12 mouse cellular contexts compared by ENCODE assay signal in genomic region chr2:144101463-144101961, GRCm38 (mm10).
A peak's percentile ranks its signal among the peaks of the same experiment; 100 is the strongest.
DNase-seq lines count a peak whose midpoint lies in the region; ATAC-seq and TF ChIP-seq lines count a peak whose summit lies in the region.
"Had no signal": no experiment of that assay in that cellular context is flagged by ENCODE, and none has a peak within 500 bp of the region (broad histone marks: within the 10 kb centered on the region; RNA-seq: fewer than 3 reads in every experiment).

No protein-coding gene starts in this region.

- ATAC-seq in kidney, embryonic 16.5 days (ENCODE audit: low FRiP score, low TSS enrichment) = peak; percentile 83
- ATAC-seq in embryonic facial prominence, embryonic 14.5 days (ENCODE audit: low read depth) = peak; percentile 91
- peak; percentile 60; the same call in 1 of the 2 replicates for ATAC-seq in midbrain, postnatal 0 days (ENCODE audit: low FRiP score)
- ATAC-seq in liver, embryonic 12.5 days = no peak
- ATAC-seq: activated CD4-positive, CD25-positive, alpha-beta regulatory T cell, adult 4 months had no signal

- no peak overlapping the region for H3K4me3 ChIP-seq in kidney, embryonic 16.5 days (ENCODE audit: low read length)
- H3K4me3 ChIP-seq in embryonic facial prominence, embryonic 14.5 days (ENCODE audit: low read depth, low read length) = no peak overlapping the region
- no peak overlapping the region for H3K4me3 ChIP-seq in hindbrain, embryonic 10.5 days
- no peak overlapping the region for H3K4me3 ChIP-seq in midbrain, postnatal 0 days (ENCODE audit: low read depth, low read length)
- H3K4me3 ChIP-seq in liver, embryonic 12.5 days = no peak overlapping the region
- H3K4me3 ChIP-seq: liver, embryonic 15.5 days had no signal

- H3K27ac ChIP-seq in kidney, embryonic 16.5 days (ENCODE audit: low read length) = peak overlapping the region; percentile 72
- no peak overlapping the region; the same call in 1 of the 2 replicates for H3K27ac ChIP-seq in embryonic facial prominence, embryonic 14.5 days (replicated peaks; ENCODE audit: low read depth, low read length)
- H3K27ac ChIP-seq in hindbrain, embryonic 10.5 days = peak overlapping the region; percentile 70
- H3K27ac ChIP-seq in midbrain, postnatal 0 days (ENCODE audit: low read depth, low read length) = no peak overlapping the region; the same call in 1 of the 2 replicates
- H3K27ac ChIP-seq in liver, embryonic 12.5 days = no peak overlapping the region
- H3K27ac ChIP-seq: liver, embryonic 15.5 days; stomach, postnatal 0 days had no signal

- H3K4me1 ChIP-seq in kidney, embryonic 16.5 days (ENCODE audit: insufficient read depth, low read length) = peaks cover 6% of the 10 kb centered on the region; the same call in 1 of the 2 replicates
- 0 out of 2 replicates have a peak, but pooled peaks cover 2% of the 10 kb centered on the region for H3K4me1 ChIP-seq in embryonic facial prominence, embryonic 14.5 days (ENCODE audit: control insufficient read depth, insufficient read depth, low read length)
- peaks cover 14% of the 10 kb centered on the region for H3K4me1 ChIP-seq in hindbrain, embryonic 10.5 days (replicated peaks)
- H3K4me1 ChIP-seq in midbrain, postnatal 0 days (ENCODE audit: insufficient read depth, low read length) = peaks cover 4% of the 10 kb centered on the region; the same call in 1 of the 2 replicates
- H3K4me1 ChIP-seq in liver, embryonic 12.5 days = no peaks in the 10 kb centered on the region
- H3K4me1 ChIP-seq: liver, embryonic 15.5 days had no signal

- 0 out of 2 replicates have a peak overlapping the region, but pooled peaks have one; percentile 1 for H3K4me2 ChIP-seq in kidney, embryonic 16.5 days (replicated peaks; ENCODE audit: low read depth, low read length)
- no peak overlapping the region for H3K4me2 ChIP-seq in embryonic facial prominence, embryonic 14.5 days (ENCODE audit: low read depth, low read length)
- H3K4me2 ChIP-seq in midbrain, postnatal 0 days (ENCODE audit: low read depth, low read length, poor library complexity, severe bottlenecking) = no peak overlapping the region
- H3K4me2 ChIP-seq in liver, embryonic 12.5 days = no peak overlapping the region
- H3K4me2 ChIP-seq: liver, embryonic 15.5 days had no signal

- no peak for DNase-seq in kidney, adult 8-10 months
- DNase-seq in embryonic facial prominence, embryonic 14.5 days (ENCODE audit: low spot score) = peak; percentile 77
- DNase-seq in hindbrain, embryonic 10.5 days (ENCODE audit: low spot score) = peak; percentile 44
- DNase-seq in midbrain, postnatal 0 days (ENCODE audit: low spot score) = peak; percentile 24
- no peak for DNase-seq in urinary bladder, postnatal 4 days (ENCODE audit: low spot score in 2 of 2)
- DNase-seq in urinary bladder, postnatal 10 days (ENCODE audit: low spot score) = no peak
- DNase-seq: cerebellum, adult 8-10 months had no signal

- 0 out of 2 replicates have a peak, but pooled peaks cover 3% of the 10 kb centered on the region for H3K9me3 ChIP-seq in kidney, embryonic 16.5 days (ENCODE audit: low read length)
- H3K9me3 ChIP-seq in embryonic facial prominence, embryonic 14.5 days (ENCODE audit: control insufficient read depth, low read length) = no peaks in the 10 kb centered on the region
- H3K9me3 ChIP-seq in hindbrain, embryonic 10.5 days = no peaks in the 10 kb centered on the region
- no peaks in the 10 kb centered on the region for H3K9me3 ChIP-seq in midbrain, postnatal 0 days (ENCODE audit: low read length)
- H3K9me3 ChIP-seq in liver, embryonic 12.5 days (replicated peaks) = no peaks in the 10 kb centered on the region
- H3K9me3 ChIP-seq: liver, embryonic 15.5 days had no signal

- no peak for TF ChIP-seq CTCF in midbrain, postnatal 0 days (IDR thresholded peaks at IDR 0.05)

- H3K36me3 ChIP-seq in kidney, embryonic 16.5 days (ENCODE audit: insufficient read depth, low read length) = no peaks in the 10 kb centered on the region
- no peaks in the 10 kb centered on the region for H3K36me3 ChIP-seq in embryonic facial prominence, embryonic 14.5 days (ENCODE audit: control insufficient read depth, insufficient read depth, low read length)
- no peaks in the 10 kb centered on the region for H3K36me3 ChIP-seq in hindbrain, embryonic 10.5 days
- H3K36me3 ChIP-seq in midbrain, postnatal 0 days (ENCODE audit: insufficient read depth, low read length) = no peaks in the 10 kb centered on the region
- no peaks in the 10 kb centered on the region for H3K36me3 ChIP-seq in liver, embryonic 12.5 days
- H3K36me3 ChIP-seq: liver, embryonic 15.5 days had no signal

- no peak overlapping the region for H3K9ac ChIP-seq in kidney, embryonic 16.5 days (replicated peaks; ENCODE audit: low read length)
- H3K9ac ChIP-seq in embryonic facial prominence, embryonic 14.5 days (ENCODE audit: low read depth, low read length) = 0 out of 2 replicates have a peak overlapping the region, but pooled peaks have one; percentile 5
- no peak overlapping the region for H3K9ac ChIP-seq in midbrain, postnatal 0 days (replicated peaks; ENCODE audit: low read length, poor library complexity, severe bottlenecking)
- no peak overlapping the region for H3K9ac ChIP-seq in liver, embryonic 12.5 days
- H3K9ac ChIP-seq: liver, embryonic 15.5 days had no signal

- 45% methylated on average over 13 of the region's 13 CpGs for WGBS in kidney, embryonic 16.5 days
- WGBS in embryonic facial prominence, embryonic 14.5 days = 38% methylated on average over 13 of the region's 13 CpGs
- 44% methylated on average over 13 of the region's 13 CpGs for WGBS in hindbrain, embryonic 10.5 days
- 26% methylated on average over 13 of the region's 13 CpGs for WGBS in midbrain, postnatal 0 days
- WGBS in liver, embryonic 12.5 days (ENCODE audit: insufficient replicate concordance) = 76% methylated on average over 13 of the region's 13 CpGs

- H3K27me3 ChIP-seq in kidney, embryonic 16.5 days (ENCODE audit: insufficient read depth, low read length) = no peaks in the 10 kb centered on the region
- H3K27me3 ChIP-seq in embryonic facial prominence, embryonic 14.5 days (replicated peaks; ENCODE audit: control insufficient read depth, insufficient read depth, low read length) = no peaks in the 10 kb centered on the region
- H3K27me3 ChIP-seq in hindbrain, embryonic 10.5 days (ENCODE audit: insufficient read depth, poor library complexity, severe bottlenecking) = no peaks in the 10 kb centered on the region
- no peaks in the 10 kb centered on the region for H3K27me3 ChIP-seq in midbrain, postnatal 0 days (ENCODE audit: insufficient read depth, low read length)
- H3K27me3 ChIP-seq in liver, embryonic 12.5 days (replicated peaks) = 0 out of 2 replicates have a peak, but pooled peaks cover 6% of the 10 kb centered on the region
- H3K27me3 ChIP-seq: liver, embryonic 15.5 days had no signal

Comparison
In these comparisons a context has a peak if more than half of its experiments do, and no peak if none do; other contexts are left out.
1. H3K27ac ChIP-seq: peak in kidney, embryonic 16.5 days (single experiment) and hindbrain, embryonic 10.5 days (single experiment); none in embryonic facial prominence, embryonic 14.5 days (single experiment), midbrain, postnatal 0 days (single experiment) and liver, embryonic 12.5 days (single experiment).
2. DNase-seq: peak in embryonic facial prominence, embryonic 14.5 days (single experiment), hindbrain, embryonic 10.5 days (single experiment) and midbrain, postnatal 0 days (single experiment); none in kidney, adult 8-10 months (0 of 2), urinary bladder, postnatal 4 days (0 of 2) and urinary bladder, postnatal 10 days (single experiment).